19 mouse cellular contexts compared by ENCODE assay signal in genomic region chr11:109760063-109760462, GRCm38 (mm10). TPM values are rescaled to one million over a fixed set of nuclear protein-coding genes. Genes with fewer than 3 reads are reported as not detected.
A peak's percentile ranks its signal among the peaks of the same experiment; 100 is the strongest.
DNase-seq lines count a peak whose midpoint lies in the region; TF ChIP-seq lines count a peak whose summit lies in the region.
"Had no signal": no experiment of that assay in that cellular context is flagged by ENCODE, and none has a peak within 500 bp of the region (broad histone marks: within the 10 kb centered on the region; RNA-seq: fewer than 3 reads in every experiment).

No protein-coding gene starts in this region.

- TF ChIP-seq RAD21 in CH12.LX (IDR thresholded peaks at IDR 0.05; ENCODE audit: low read depth, low read length) = no peak

- H3ac ChIP-seq in myocyte (ENCODE audit: control insufficient read depth, insufficient read length) = no peak overlapping the region

- H3K4me2 ChIP-seq in CH12.LX (ENCODE audit: insufficient read depth, low read depth, poor library complexity, severe bottlenecking) (no peak overlapping the region), myocyte (ENCODE audit: low read depth) (peak overlapping the region; percentile 41)
- H3K4me2 ChIP-seq: embryonic facial prominence, embryonic 12.5 days; forebrain, embryonic 13.5 days; forebrain, embryonic 15.5 days had no signal

- no peak for TF ChIP-seq CTCF in CH12.LX (conservative IDR thresholded peaks at IDR 0.05 in 1 of 2, IDR thresholded peaks at IDR 0.05 in 1 of 2; ENCODE audit: low read depth in 2 of 2, low read length in 2 of 2)

- in situ Hi-C loops in CH12.LX (cut with MboI; ENCODE audit: low pct_ligation_motif_present, low pct_unique_long_range_greater_than_20kb, low sequenced_read_pairs) = no loop called here

- no peaks in the 10 kb centered on the region for H3K9me3 ChIP-seq in CH12.LX (replicated peaks; ENCODE audit: low read length)
- H3K9me3 ChIP-seq: embryonic facial prominence, embryonic 10.5 days; embryonic facial prominence, embryonic 12.5 days; forebrain, embryonic 13.5 days; forebrain, embryonic 15.5 days had no signal

- H3K27ac ChIP-seq in CH12.LX (ENCODE audit: insufficient read depth, low read depth) = no peak overlapping the region
- H3K27ac ChIP-seq: embryonic facial prominence, embryonic 10.5 days; embryonic facial prominence, embryonic 12.5 days; forebrain, embryonic 13.5 days; forebrain, embryonic 15.5 days had no signal

- TF ChIP-seq POLR2A in CH12.LX (IDR thresholded peaks at IDR 0.05; ENCODE audit: low read depth, low read length) (no peak), myocyte (IDR thresholded peaks at IDR 0.05; ENCODE audit: insufficient read length, low read depth) (no peak)

- H3K4me3 ChIP-seq in CH12.LX (replicated peaks in 1 of 3; ENCODE audit: low read depth in 2 of 3, low read length in 2 of 3, poor library complexity in 1 of 3) (no peak overlapping the region), myocyte (no peak overlapping the region)
- H3K4me3 ChIP-seq: embryonic facial prominence, embryonic 10.5 days; embryonic facial prominence, embryonic 12.5 days; forebrain, embryonic 13.5 days; forebrain, embryonic 15.5 days had no signal

- 0 out of 4 replicates have a peak, but pooled peaks cover 0 to 6% of the 10 kb centered on the region in 2 experiments for H3K4me1 ChIP-seq in CH12.LX (ENCODE audit: control insufficient read depth in 1 of 2, insufficient read depth in 2 of 2)
- H3K4me1 ChIP-seq: embryonic facial prominence, embryonic 10.5 days; embryonic facial prominence, embryonic 12.5 days; forebrain, embryonic 13.5 days; forebrain, embryonic 15.5 days had no signal

- DNase-seq in lung, postnatal 10 days = peak; percentile 17
- DNase-seq in lung, postnatal 4 days = no peak
- DNase-seq in CH12.LX (ENCODE audit: extremely low read depth) = no peak
- no peak for DNase-seq in natural killer cell, adult 2 months (ENCODE audit: low spot score in 2 of 2)
- DNase-seq: adrenal gland, adult 8-10 months; adrenal gland, postnatal 14 days; adrenal gland, postnatal 36 days; cerebellum, adult 11-12 months; cerebellum, adult 2 months; cerebellum, adult 9-10 months; cerebellum, postnatal 10 days; cerebellum, postnatal 25 days; forebrain, postnatal 0 days had no signal

- no peaks in the 10 kb centered on the region for H3K36me3 ChIP-seq in CH12.LX (replicated peaks in 1 of 2; ENCODE audit: control insufficient read depth in 1 of 2, insufficient read depth in 1 of 2, low read length in 1 of 2)
- H3K36me3 ChIP-seq in myocyte (ENCODE audit: control insufficient read depth, insufficient read depth) = no peaks in the 10 kb centered on the region
- H3K36me3 ChIP-seq: embryonic facial prominence, embryonic 10.5 days; embryonic facial prominence, embryonic 12.5 days; forebrain, embryonic 15.5 days; G1E had no signal

- no peak for TF ChIP-seq EP300 in CH12.LX (IDR thresholded peaks at IDR 0.05; ENCODE audit: low read length)

- dilution Hi-C loops in CH12.LX (cut with MboI; ENCODE audit: extremely low pct_ligation_motif_present, extremely low pct_unique_long_range_greater_than_20kb, low sequenced_read_pairs) = no loop called here

- H3K79me2 ChIP-seq in CH12.LX (replicated peaks; ENCODE audit: control insufficient read depth, extremely low read depth, insufficient read depth, poor library complexity, severe bottlenecking) (no peaks in the 10 kb centered on the region), myocyte (ENCODE audit: control insufficient read depth, insufficient read depth) (no peaks in the 10 kb centered on the region)

- H3K9ac ChIP-seq in CH12.LX (ENCODE audit: insufficient read depth, low read depth) = no peak overlapping the region
- H3K9ac ChIP-seq: embryonic facial prominence, embryonic 12.5 days; forebrain, embryonic 13.5 days; forebrain, embryonic 15.5 days; forebrain, postnatal 0 days had no signal

- H3K27me3 ChIP-seq in CH12.LX (replicated peaks) (no peaks in the 10 kb centered on the region), myocyte (ENCODE audit: control insufficient read depth, insufficient read depth, insufficient read length) (no peaks in the 10 kb centered on the region)
- H3K27me3 ChIP-seq: embryonic facial prominence, embryonic 12.5 days; forebrain, embryonic 13.5 days; forebrain, embryonic 15.5 days had no signal

TF ChIP-seq in CH12.LX, 34 proteins besides CTCF, POLR2A, EP300 and RAD21:
- TF ChIP-seq ELF1 (IDR thresholded peaks at IDR 0.05; ENCODE audit: low read depth, low read length) (no peak), IRF4 (IDR thresholded peaks at IDR 0.05; ENCODE audit: low read depth, low read length) (no peak), UBTF (IDR thresholded peaks at IDR 0.05; ENCODE audit: low read depth, low read length) (no peak), ZNF384 (IDR thresholded peaks at IDR 0.05; ENCODE audit: low read depth, low read length) (peak; percentile 13; the same call in 1 of the 2 replicates)

TF ChIP-seq in myocyte, 11 proteins besides CTCF, POLR2A, EP300 and RAD21:
- TF ChIP-seq MYOG (IDR thresholded peaks at IDR 0.05; ENCODE audit: control insufficient read depth in 1 of 3, insufficient read depth in 1 of 3, insufficient read length in 2 of 3, low read depth in 2 of 3) (peak in 2 of 3 experiments; percentile 30 to 91), TCF12 (IDR thresholded peaks at IDR 0.05; ENCODE audit: insufficient read depth, poor library complexity, severe bottlenecking) (peak; percentile 83), E2F4 (IDR thresholded peaks at IDR 0.05; ENCODE audit: insufficient read depth) (no peak), MYOD1 (IDR thresholded peaks at IDR 0.05; ENCODE audit: control insufficient read depth in 1 of 3, insufficient read length in 2 of 3, low read depth in 2 of 3) (peak; percentile 55 to 73 (median 61))

RNA-seq across cellular contexts. Expression of gene Fam20a, which starts 38.0 kb away (rescaled TPM):
- total RNA-seq in CH12.LX (2012; rRNA removed) = 0.08 TPM in 1 of 2 replicates, not detected in the other
- total RNA-seq in CH12.LX (2014; rRNA removed) = not detected in 2 replicates
- not detected in 2 replicates for polyA plus RNA-seq in CH12.LX (2012; ENCODE audit: insufficient read length, low read depth)
- 72.4 TPM for polyA plus RNA-seq in myocyte (2012; fragmentation: generic; extraction: Trizol)
- polyA plus RNA-seq: G1E had no signal

Comparison
In these comparisons a context has a peak if more than half of its experiments do, and no peak if none do; other contexts are left out.
1. RNA of gene Fam20a, which starts 38.0 kb away (polyA plus RNA-seq): 72.4 TPM in myocyte (single experiment); not detected in CH12.LX; every median in the first group is over 10 times any median in the second.